Mouse (Mus musculus) heart, postnatal 0 days (tissue): Measurements from ENCODE around the gene Syce3.

Experiments
- CTCF ChIP-seq: IDR thresholded peaks from 2 replicates; pipeline ENCODE4 v1.5.1; 2016; ENCODE audit warnings: antibody characterized with exemption, control low read depth, low read depth
- EP300 ChIP-seq: IDR thresholded peaks from 2 replicates; pipeline ENCODE4 v1.6.1; 2016; ENCODE audit warnings: antibody characterized with exemption, low read depth

DNA sequence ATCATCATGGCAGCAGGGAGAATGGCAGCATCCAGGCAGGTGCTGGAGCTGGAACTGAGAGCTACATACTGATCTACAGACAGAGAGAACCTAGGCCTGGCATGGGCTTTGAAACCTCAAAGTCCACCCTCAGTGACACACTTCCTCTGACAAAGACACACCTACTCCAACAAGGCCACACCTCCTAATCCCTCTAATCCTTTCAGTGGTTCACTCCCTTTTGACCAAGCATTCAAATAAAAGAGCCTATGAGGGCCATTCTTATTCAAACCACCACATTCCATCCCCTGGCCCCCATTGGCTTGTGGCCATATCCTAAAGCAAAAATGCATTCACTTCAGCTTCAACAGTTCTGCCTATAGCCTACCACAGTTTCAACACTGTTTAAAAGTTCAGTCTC, 3.6 kb downstream of the Syce3 start:
- TF ChIP-seq CTCF (no peak), EP300 (no peak)
